Mouse (Mus musculus): Measurements from ENCODE around the gene Nob1. TPM values are rescaled to one million over a fixed set of nuclear protein-coding genes. Genes with fewer than 3 reads are reported as not detected.

Gene Nob1
- polyA plus RNA-seq, 1 experiment from 2014 or later = 96.4 TPM

DNA sequence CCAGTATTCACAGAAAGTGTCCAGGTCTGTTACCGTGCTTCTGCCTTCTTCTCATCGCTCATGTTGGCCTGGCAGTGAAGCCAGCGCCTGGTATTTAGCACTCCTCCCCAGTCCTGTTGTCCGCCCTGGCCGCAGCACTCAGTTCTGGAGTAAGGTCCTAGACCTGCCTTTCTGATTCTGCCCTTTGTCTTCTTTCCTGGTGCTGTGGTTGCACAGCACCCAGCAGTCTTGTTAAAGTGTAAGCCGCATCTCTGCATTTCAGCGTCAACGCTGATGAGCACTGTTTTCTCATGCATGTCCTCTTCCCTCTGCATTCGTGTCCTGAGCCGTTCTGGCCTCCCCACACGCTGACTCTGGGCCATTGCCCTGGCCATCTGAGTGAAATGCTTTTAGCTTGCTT lies 28.5 kb upstream of the Nob1 start:
- no peak for ATAC-seq (ENCODE audit: low FRiP score, low read depth)
- Histone ChIP-seq H3K4me1 (peaks cover 31% of the 10 kb centered on the region), H3K4me2 (replicated peaks) (no peak overlapping the region), H3K9me3 (no peaks in the 10 kb centered on the region), H3K36me3 (peaks cover 31% of the 10 kb centered on the region), H3K27ac (no peak overlapping the region), H3K27me3 (no peaks in the 10 kb centered on the region), H3K4me3 (no peak overlapping the region), H3K9ac (no peak overlapping the region)
- 94% methylated on average over 11 of the region's 11 CpGs for WGBS

DNA sequence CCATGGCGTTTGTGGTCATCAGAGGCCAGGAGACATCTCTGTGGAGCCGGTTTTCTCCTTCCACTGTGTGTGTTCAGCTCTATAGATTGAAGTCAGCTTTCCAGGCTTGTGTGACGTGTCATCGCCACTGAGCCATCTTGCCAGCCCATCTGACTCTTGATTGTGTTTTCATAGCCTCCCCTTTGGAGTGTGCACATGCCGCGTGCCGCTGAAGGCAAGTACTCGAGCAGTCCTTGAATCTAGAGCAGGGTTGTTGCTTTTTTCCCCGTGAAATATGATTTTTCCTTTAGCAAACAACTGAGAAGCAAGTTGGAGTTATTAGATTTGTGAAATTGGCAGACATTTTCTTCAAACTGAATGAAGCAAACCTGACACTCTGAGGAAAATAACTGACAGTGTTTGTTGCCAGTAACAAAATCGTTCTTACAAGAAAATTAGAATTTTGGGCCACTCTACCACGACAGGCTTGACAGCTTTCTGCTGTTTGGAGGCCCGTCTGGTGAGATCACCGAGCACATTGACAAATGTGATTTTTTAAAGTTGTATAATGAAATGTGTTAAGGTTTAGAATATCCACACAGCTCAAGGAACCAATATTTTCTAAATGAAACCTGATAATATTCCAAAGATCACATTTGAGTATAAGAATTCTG lies 26.7 kb upstream of the Nob1 start:
- Histone ChIP-seq H3K36me3 (peaks cover 20% of the 10 kb centered on the region), H3K27me3 (no peaks in the 10 kb centered on the region), H3K27ac (no peak overlapping the region), H3K9ac (no peak overlapping the region), H3K4me1 (peaks cover 31% of the 10 kb centered on the region), H3K4me3 (no peak overlapping the region), H3K4me2 (replicated peaks) (no peak overlapping the region), H3K9me3 (no peaks in the 10 kb centered on the region)
- ATAC-seq (ENCODE audit: low FRiP score, low read depth) = no peak
- 86% methylated on average over 13 of the region's 13 CpGs for WGBS

DNA sequence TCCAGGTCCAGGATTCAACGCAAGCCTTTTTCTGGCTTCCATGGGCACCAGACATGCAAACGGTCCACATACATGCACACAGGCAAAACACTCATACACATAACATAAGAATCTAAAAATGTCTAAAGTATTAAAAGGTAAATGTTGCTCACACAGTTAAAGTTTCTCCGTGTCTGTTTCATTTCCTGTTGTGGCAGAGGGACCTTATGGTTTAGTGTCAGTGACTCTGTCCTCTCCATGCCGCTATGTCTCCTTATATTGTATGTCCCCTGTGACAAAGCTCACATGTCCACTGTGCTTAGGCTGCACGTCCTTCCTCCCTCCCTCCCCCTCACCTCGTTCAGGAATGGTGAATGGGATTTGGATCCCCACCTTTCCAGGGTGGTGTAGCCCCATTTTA lies 24.8 kb upstream of the Nob1 start:
- WGBS = 77% methylated on average over 6 of the region's 6 CpGs
- 0 out of 2 replicates have a peak overlapping the region, but pooled peaks have one; percentile 40 for H3K27ac ChIP-seq
- H3K4me1 ChIP-seq = peaks cover 27% of the 10 kb centered on the region
- H3K9me3 ChIP-seq = no peaks in the 10 kb centered on the region
- no peak for ATAC-seq (ENCODE audit: low FRiP score, low read depth)
- H3K9ac ChIP-seq = no peak overlapping the region
- no peaks in the 10 kb centered on the region for H3K27me3 ChIP-seq
- no peak overlapping the region for H3K4me3 ChIP-seq
- H3K36me3 ChIP-seq = peaks cover 18% of the 10 kb centered on the region
- H3K4me2 ChIP-seq (replicated peaks) = no peak overlapping the region

DNA sequence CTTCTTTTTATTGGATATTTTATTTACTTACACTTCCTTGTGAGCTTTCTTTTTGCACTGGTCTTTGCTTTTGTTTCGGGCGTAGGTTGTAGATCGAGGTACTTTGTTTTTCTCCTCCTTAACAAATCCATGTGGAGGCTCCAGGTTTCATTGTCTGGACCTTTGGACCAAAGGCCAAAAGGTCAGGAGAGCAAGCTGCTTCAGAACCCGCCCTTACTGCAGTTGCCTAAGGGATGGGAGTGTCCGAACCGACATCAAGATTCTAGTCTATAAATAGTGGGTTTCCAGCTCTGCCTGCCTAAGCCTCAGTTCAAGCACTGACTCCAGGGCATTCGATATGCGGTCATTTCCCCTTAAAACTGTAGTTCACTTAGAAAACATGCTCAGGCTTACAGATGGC lies 24.3 kb upstream of the Nob1 start:
- Histone ChIP-seq H3K4me3 (no peak overlapping the region), H3K9ac (no peak overlapping the region), H3K27me3 (no peaks in the 10 kb centered on the region), H3K4me2 (replicated peaks) (no peak overlapping the region), H3K27ac (peak overlapping the region; percentile 40; the same call in 1 of the 2 replicates), H3K4me1 (peaks cover 31% of the 10 kb centered on the region), H3K9me3 (no peaks in the 10 kb centered on the region), H3K36me3 (peaks cover 18% of the 10 kb centered on the region)
- WGBS = 52% methylated on average over 8 of the region's 8 CpGs
- ATAC-seq (ENCODE audit: low FRiP score, low read depth) = no peak

DNA sequence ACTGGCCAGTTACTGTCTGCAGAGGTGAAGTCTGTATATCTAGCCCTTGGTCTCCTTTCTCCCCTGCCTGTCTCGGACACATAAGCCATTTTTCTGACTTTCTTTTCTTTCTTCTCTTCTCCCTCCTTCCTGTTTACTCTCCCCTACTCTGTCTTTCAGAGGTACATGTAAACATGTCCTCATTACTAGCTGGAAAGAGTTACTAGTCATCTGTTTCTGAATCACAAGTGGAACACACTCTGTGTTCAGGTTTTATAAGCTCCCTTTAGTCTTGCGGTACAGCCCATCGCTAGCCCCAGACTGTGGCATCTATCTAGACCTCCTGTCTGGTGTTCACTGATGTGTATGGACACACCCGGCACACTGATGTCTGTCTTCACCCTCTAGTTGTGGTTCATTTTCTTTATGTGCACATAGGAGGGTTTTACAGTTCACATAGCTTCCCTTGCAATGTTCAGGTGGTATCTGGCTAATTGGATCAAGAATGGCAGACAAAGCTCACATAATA lies 23.6 kb upstream of the Nob1 start:
- H3K27me3 ChIP-seq = no peaks in the 10 kb centered on the region
- no peak for ATAC-seq (ENCODE audit: low FRiP score, low read depth)
- H3K4me1 ChIP-seq = peaks cover 31% of the 10 kb centered on the region
- no peaks in the 10 kb centered on the region for H3K9me3 ChIP-seq
- 79% methylated on average over 4 of the region's 4 CpGs for WGBS
- no peak overlapping the region for H3K9ac ChIP-seq
- no peak overlapping the region for H3K4me3 ChIP-seq
- no peak overlapping the region; the same call in 1 of the 2 replicates for H3K27ac ChIP-seq
- H3K36me3 ChIP-seq = peaks cover 12% of the 10 kb centered on the region
- no peak overlapping the region for H3K4me2 ChIP-seq (replicated peaks)

DNA sequence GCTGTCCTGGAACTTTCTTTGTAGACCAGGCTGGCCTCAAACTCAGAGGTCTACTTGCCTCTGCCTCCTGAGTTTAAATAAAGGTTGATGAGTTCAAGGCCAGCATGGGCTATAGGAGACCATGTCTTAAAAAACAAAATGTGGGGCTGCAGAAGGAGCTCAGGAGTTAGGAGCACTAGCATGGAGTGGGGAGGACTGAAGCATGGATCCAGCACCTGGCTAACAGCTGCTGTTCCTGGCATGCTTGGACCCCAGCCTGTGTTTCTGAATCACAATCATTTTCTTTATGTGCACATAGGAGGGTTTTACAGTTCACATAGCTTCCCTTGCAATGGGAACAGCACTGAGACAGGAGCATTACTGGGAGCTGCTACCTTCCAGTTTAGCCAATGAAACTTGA lies 22.9 kb upstream of the Nob1 start:
- no peak overlapping the region for H3K4me2 ChIP-seq (replicated peaks)
- peaks cover 31% of the 10 kb centered on the region for H3K4me1 ChIP-seq
- H3K27ac ChIP-seq = no peak overlapping the region; the same call in 1 of the 2 replicates
- no peaks in the 10 kb centered on the region for H3K9me3 ChIP-seq
- H3K27me3 ChIP-seq = no peaks in the 10 kb centered on the region
- H3K36me3 ChIP-seq = peaks cover 5% of the 10 kb centered on the region; the same call in 1 of the 2 replicates
- no peak for ATAC-seq (ENCODE audit: low FRiP score, low read depth)
- H3K4me3 ChIP-seq = no peak overlapping the region
- H3K9ac ChIP-seq = no peak overlapping the region

DNA sequence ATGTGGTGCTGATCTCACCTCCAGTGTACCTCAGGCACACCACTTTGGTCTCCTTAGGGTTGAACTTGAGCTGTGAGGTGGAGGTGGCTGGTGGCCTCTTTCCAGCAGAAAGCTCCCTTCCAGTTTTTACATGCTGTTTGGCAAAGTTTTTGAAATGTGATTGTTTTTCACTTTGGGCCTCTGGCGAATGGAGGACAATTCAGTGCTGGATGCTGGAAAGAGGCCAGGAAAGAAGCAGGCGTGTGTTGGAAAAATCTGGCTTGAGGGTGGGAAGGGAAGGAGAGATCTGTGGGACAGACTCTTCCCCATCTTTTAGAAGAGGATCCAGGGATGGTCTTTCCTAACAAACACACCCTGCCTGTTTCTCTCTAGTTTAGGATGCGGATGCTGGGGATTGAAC lies 19.8 kb upstream of the Nob1 start:
- no peak for ATAC-seq (ENCODE audit: low FRiP score, low read depth)
- H3K36me3 ChIP-seq = peaks cover 8% of the 10 kb centered on the region; the same call in 1 of the 2 replicates
- H3K27me3 ChIP-seq = no peaks in the 10 kb centered on the region
- no peak overlapping the region; the same call in 1 of the 2 replicates for H3K27ac ChIP-seq
- no peak overlapping the region for H3K4me2 ChIP-seq (replicated peaks)
- peaks cover 34% of the 10 kb centered on the region for H3K4me1 ChIP-seq
- no peak overlapping the region for H3K4me3 ChIP-seq
- H3K9ac ChIP-seq = peak overlapping the region; percentile 19
- WGBS = 65% methylated on average over 3 of the region's 3 CpGs
- H3K9me3 ChIP-seq = no peaks in the 10 kb centered on the region

DNA sequence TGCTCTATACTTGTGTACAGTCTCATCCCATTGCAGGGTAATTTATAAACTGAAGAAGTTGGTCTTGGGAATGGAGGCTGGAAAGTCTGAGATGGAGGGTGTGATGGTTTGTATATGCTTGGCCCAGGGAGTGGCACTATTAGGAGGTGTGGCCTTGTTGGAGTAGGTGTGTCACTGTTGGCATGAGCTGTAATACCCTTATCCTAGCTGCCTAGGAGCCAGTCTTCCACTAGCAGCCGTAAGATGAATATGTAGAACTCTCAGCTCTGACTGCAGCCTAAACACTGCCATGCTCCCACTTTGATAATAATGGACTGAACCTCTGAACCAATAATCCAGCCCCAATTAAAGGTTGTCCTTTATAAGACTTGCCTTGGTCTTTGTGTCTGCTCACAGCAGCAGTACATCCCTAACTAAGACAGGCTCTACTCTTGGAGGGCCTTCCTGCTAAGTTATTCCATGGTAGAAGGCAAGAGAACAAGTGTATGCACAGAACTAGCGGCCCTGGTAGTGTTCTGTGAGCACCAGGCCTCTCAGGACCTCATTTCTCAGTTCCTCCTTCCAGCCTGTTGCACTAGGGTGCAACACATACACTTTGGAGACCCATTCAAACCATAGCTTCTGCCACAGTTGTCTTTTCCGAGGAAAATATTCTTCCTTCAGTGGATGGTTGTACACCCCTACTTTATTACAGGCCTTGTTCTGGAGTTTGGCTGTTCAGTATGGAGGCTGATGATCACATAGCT lies 15.2 kb upstream of the Nob1 start:
- no peak for ATAC-seq (ENCODE audit: low FRiP score, low read depth)
- Histone ChIP-seq H3K4me3 (no peak overlapping the region), H3K9ac (no peak overlapping the region), H3K36me3 (peaks cover 8% of the 10 kb centered on the region; the same call in 1 of the 2 replicates), H3K27me3 (no peaks in the 10 kb centered on the region), H3K27ac (no peak overlapping the region), H3K9me3 (no peaks in the 10 kb centered on the region), H3K4me2 (replicated peaks) (no peak overlapping the region), H3K4me1 (peaks cover 28% of the 10 kb centered on the region)
- WGBS = 94% methylated on average over 3 of the region's 3 CpGs

DNA sequence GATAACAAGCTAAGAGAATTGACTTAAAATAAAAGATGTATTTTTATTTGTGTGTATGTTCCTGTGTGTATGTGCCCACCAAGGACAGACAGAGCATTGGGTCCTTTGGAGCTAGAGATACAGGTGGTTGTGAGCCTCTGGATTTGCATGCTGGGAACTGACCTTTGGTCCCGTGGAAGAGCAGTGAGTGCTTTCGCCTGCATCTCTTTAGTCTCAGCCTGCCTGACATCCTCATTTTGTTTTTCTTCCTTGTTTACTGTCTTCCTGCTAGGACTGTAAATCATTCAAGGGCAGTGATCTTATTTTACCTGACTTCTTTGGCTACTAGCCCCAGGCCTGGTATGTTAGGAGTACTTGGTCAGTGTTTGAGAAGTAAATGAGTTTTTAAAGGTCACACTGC lies 12.9 kb upstream of the Nob1 start:
- WGBS = 69% methylated on average over 2 of the region's 2 CpGs
- ATAC-seq (ENCODE audit: low FRiP score, low read depth) = no peak
- peaks cover 21% of the 10 kb centered on the region for H3K4me1 ChIP-seq
- peaks cover 8% of the 10 kb centered on the region; the same call in 1 of the 2 replicates for H3K36me3 ChIP-seq
- no peaks in the 10 kb centered on the region for H3K27me3 ChIP-seq
- no peak overlapping the region for H3K27ac ChIP-seq
- H3K9ac ChIP-seq = no peak overlapping the region
- H3K9me3 ChIP-seq = no peaks in the 10 kb centered on the region
- H3K4me3 ChIP-seq = peak overlapping the region; percentile 81; the same call in 1 of the 2 replicates
- peak overlapping the region; percentile 74 for H3K4me2 ChIP-seq (replicated peaks)

DNA sequence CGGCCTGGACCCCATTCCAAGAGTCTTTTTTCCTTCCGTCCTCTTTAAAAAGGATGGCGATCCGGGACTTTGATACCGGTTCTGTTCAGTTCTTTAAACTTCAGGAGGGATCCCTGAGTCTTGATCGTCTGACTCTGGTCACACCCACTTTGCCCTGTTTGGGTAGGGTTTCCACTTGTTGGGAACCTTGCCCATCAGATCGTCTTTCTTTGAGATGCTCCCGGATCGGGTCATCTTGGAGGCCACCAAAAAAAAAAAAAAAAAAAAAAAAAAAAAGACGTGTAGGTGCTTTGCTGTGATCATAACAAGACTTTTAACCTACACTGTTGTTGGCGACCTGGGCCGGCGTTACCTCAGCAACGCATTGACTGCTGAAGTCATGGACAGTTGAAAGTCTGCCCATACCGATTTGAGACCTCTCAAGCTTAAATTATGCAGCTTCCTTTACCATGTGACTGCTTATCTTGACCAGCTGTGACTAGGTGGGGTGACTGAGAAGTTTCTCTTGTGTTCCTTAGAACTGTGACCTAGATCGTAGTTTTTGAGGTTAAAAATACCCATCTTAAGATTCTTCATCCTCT lies 12.1 kb upstream of the Nob1 start:
- 10% methylated on average over 16 of the region's 16 CpGs for WGBS
- ATAC-seq (ENCODE audit: low FRiP score, low read depth) = peak; percentile 12; the same call in 1 of the 2 replicates

DNA sequence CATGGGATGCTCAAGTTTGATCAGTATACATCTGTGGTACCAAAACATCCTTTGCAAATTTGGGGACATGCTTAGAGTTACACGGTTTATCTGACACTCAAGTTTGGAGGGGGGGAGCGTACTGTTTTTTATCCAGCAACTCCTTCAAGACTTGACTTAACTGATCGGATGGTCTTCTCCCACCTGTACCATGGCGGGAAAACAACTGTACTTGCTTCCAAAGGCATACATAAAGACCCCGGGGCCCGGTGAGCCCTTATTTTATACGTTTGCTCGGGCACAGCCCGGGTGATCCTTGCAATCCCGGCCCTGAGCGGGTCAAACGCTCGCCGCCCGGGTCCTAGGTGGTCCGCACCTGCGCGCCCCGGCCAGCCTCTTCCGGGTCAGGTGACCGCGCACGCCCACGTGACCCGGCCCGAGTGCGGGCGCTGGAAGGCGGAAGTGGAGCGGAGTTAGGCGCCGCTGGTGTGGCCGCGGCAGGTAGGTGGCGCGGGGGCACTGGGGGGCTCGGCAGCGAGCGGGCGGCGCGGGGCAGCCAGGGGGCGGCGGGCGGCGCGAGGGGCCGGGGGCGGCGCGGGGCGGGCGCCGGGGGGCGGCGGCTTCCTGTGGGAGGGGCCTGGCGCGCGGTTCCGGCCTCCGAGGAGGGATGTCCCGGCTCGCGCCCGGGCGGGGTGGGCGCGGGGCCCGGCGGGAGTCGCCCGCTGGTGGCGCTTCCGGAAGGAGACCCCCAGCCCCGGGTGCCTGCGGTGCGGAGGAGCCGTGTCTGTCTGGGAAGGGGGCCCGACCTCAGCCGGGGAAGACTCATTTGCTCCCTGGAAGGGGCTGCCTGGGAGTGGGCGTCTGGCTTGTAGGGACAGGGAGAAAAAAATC lies 11.3 kb upstream of the Nob1 start, which contains the start of gene Wwp2:
TSS of gene Wwp2 (plus strand) at position 404 of the 870 bp plus-strand sequence.
- peak; percentile 90 for ATAC-seq (ENCODE audit: low FRiP score, low read depth)
- H3K36me3 ChIP-seq = no peaks in the 10 kb centered on the region

More for the DNA sequence above, 12.1 kb upstream of the Nob1 start:
- Histone ChIP-seq H3K9me3 (no peaks in the 10 kb centered on the region), H3K4me3 (peak overlapping the region; percentile 81), H3K27ac (peak overlapping the region; percentile 84), H3K36me3 (peaks cover 3% of the 10 kb centered on the region; the same call in 1 of the 2 replicates), H3K27me3 (no peaks in the 10 kb centered on the region), H3K4me2 (replicated peaks) (peak overlapping the region; percentile 74), H3K4me1 (peaks cover 21% of the 10 kb centered on the region), H3K9ac (peak overlapping the region; percentile 88)

More for the DNA sequence above, 11.3 kb upstream of the Nob1 start, which contains the start of gene Wwp2:
- H3K9me3 ChIP-seq = no peaks in the 10 kb centered on the region
- no peaks in the 10 kb centered on the region for H3K27me3 ChIP-seq
- peak within 1 kb of the TSS; percentile 84 for H3K27ac ChIP-seq
- H3K4me2 ChIP-seq (replicated peaks) = peak within 1 kb of the TSS; percentile 74
- H3K4me1 ChIP-seq = peaks cover 21% of the 10 kb centered on the region
- under 1% methylated on average over 58 of the region's 81 CpGs for WGBS
- H3K9ac ChIP-seq = peak within 1 kb of the TSS; percentile 88
- peak within 1 kb of the TSS; percentile 81 for H3K4me3 ChIP-seq

Measured in limb, embryonic 13.5 days (tissue).